Mouse (Mus musculus): ENCODE results near the gene Tmem185b. TPM values are rescaled to one million over a fixed set of nuclear protein-coding genes. Genes with fewer than 3 reads are reported as not detected.

Gene Tmem185b
- polyA plus RNA-seq, 1 experiment from 2014 or later: 23.0 TPM

DNA sequence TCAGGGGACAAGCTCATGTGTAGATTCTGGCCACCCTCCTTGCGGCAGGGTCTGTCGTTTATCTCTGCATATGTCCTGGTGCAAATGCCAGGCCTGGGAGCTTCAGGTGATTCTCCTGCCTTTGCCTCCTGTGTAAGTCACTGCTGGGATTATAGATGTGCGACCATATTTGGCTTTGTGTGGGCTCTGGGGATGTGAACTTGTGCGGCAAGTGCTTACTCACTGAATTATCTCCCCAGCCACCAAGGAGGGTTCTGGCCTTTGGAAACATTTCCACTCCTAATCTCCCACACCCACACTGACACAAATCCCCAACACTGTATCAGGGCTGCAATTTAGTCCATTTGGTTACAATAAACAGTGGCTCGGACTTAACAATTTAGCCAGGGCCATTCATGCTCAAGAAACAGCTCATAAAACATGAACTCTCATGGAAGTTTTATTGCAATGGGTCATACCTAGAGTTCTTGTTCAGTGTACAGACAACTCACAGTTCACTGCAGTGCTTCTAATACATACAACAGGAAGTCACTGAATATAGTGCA, 18.7 kb downstream of the Tmem185b start:
- Histone ChIP-seq H3K36me3 (peaks cover 35% of the 10 kb centered on the region), H3K9me3 (no peaks in the 10 kb centered on the region), H3K9ac (replicated peaks) (no peak overlapping the region), H3K4me1 (replicated peaks) (no peaks in the 10 kb centered on the region), H3K27me3 (no peaks in the 10 kb centered on the region), H3K4me2 (replicated peaks) (no peak overlapping the region), H3K4me3 (replicated peaks) (no peak overlapping the region), H3K27ac (no peak overlapping the region)
- WGBS: 95% methylated on average over 5 of the region's 5 CpGs
- ATAC-seq: no peak

DNA sequence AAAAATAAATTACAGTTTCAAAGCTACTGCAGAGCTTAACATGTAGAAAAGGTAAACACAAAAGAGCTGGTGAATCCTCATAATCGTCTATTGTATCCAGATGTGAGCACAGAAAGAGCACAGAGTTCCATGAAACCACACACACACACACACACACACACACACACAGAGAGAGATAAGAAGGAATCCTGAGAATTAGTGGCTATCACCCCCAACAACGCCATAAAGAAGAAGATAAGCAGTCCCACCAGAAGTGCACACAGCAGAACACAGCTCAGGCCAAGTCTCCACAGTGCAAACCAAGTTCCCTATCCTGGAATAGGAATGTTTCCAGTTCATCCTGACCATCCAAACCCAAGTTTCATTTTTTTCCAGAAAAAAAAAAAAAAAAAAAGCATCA, 19.2 kb downstream of the Tmem185b start:
- Histone ChIP-seq H3K4me2 (replicated peaks) (no peak overlapping the region), H3K36me3 (peaks cover 35% of the 10 kb centered on the region), H3K9me3 (no peaks in the 10 kb centered on the region), H3K27me3 (no peaks in the 10 kb centered on the region), H3K9ac (replicated peaks) (no peak overlapping the region), H3K4me1 (replicated peaks) (no peaks in the 10 kb centered on the region), H3K4me3 (replicated peaks) (no peak overlapping the region), H3K27ac (no peak overlapping the region)
- 83% methylated on average over 2 of the region's 2 CpGs for WGBS
- ATAC-seq: no peak

DNA sequence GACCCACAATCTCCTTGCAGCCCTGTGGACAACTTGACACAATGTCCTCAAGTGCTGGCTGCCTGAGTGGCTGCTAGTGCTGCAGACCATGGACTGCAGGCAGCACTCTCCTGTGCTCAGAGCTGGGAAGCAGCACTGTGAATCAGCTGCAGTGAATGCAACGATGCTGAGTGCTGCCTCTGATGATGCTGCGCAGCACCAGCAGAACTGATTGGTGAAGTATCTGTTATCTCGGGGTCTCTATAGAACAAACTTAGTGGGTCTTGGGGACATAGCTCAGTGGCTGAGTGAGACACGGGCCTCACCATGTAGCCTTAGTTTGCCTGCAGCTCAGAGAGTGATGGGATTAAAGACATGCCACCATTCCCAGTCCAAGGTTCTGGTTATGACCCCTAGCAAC, 19.7 kb downstream of the Tmem185b start:
- Histone ChIP-seq H3K4me1 (replicated peaks) (no peaks in the 10 kb centered on the region), H3K36me3 (peaks cover 35% of the 10 kb centered on the region), H3K27ac (no peak overlapping the region), H3K27me3 (no peaks in the 10 kb centered on the region), H3K4me2 (replicated peaks) (no peak overlapping the region), H3K9ac (replicated peaks) (no peak overlapping the region), H3K4me3 (replicated peaks) (no peak overlapping the region), H3K9me3 (no peaks in the 10 kb centered on the region)
- ATAC-seq: no peak
- WGBS: 91% methylated on average over 4 of the region's 4 CpGs

DNA sequence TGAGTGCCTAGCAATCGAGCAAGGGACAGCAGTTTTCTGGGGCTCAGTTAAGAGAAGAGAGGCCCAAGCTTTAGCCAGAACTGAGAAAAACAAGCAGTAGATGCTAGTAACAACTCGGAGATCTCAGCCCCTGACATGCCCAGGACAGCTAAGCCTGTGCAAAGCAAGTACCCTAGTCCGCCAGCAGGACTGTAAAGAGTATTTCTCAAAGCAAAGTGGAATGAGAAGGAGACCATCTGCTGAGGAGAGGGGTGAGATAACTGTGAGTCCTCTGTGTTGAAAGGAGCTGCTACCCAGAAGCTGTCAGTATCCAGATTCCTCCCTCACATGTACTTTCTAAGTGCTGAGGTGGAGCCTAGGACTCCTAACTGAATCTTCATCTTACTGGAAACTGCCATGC, 20.5 kb downstream of the Tmem185b start:
- no peaks in the 10 kb centered on the region for H3K9me3 ChIP-seq
- no peaks in the 10 kb centered on the region for H3K27me3 ChIP-seq
- H3K4me2 ChIP-seq (replicated peaks): no peak overlapping the region
- H3K27ac ChIP-seq: no peak overlapping the region
- 87% methylated on average over 3 of the region's 3 CpGs for WGBS
- H3K9ac ChIP-seq (replicated peaks): no peak overlapping the region
- no peaks in the 10 kb centered on the region for H3K4me1 ChIP-seq (replicated peaks)
- H3K36me3 ChIP-seq: peaks cover 35% of the 10 kb centered on the region
- no peak for ATAC-seq
- no peak overlapping the region for H3K4me3 ChIP-seq (replicated peaks)

DNA sequence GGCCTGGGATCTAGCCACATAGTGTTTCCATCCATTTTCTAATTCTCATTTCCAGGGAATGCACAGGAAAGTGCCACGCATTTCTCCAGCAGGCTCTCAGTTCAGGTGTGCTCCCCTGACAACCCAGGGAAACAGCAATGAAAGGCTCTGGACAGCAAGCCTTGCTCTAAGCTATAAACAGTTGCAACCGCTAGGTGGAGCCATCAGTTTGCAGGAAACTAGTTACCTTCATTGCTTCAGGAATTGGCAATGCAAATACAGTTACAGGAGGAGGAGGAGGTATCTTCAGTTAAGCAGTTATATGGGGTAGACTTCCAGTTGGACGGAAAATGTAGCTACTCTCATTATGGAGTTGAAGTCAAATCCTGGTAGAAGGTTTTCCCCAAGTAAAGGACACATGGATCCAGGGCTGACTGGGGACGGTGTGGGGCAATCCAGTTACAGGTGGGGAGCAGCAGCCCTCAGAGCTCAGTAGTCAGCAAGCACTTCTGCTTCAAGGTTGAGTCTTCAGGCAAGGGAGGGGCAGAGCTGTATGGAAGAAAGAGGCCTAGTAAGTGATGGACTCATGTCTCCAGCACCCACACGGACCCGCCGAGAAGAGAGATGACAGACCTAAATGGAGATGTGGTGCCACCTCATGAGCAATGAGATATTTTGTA, 22.8 kb downstream of the Tmem185b start:
- ATAC-seq: peak; percentile 66
- Histone ChIP-seq H3K9ac (replicated peaks) (no peak overlapping the region), H3K4me3 (replicated peaks) (no peak overlapping the region), H3K27ac (no peak overlapping the region), H3K4me1 (replicated peaks) (no peaks in the 10 kb centered on the region), H3K4me2 (replicated peaks) (no peak overlapping the region), H3K36me3 (peaks cover 33% of the 10 kb centered on the region), H3K27me3 (no peaks in the 10 kb centered on the region), H3K9me3 (no peaks in the 10 kb centered on the region)
- 72% methylated on average over 7 of the region's 7 CpGs for WGBS

DNA sequence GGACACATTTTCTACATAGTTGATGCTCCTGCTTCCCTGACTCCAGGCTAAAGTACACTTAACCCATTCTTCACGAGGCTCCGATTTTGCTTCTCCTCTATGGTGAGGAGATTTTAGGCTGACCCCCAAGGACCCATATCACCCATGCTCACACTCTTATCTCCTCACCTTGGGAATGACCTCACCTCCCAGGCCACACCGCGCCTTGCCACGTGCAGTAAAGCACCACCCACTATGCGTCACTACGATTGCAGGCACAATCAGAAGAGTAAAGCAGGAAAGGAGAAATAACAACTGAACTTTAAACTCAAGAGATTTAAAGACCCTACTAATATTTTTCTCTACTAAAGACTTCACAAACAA, 23.3 kb downstream of the Tmem185b start:
- Histone ChIP-seq H3K9ac (replicated peaks) (no peak overlapping the region), H3K4me1 (replicated peaks) (no peaks in the 10 kb centered on the region), H3K36me3 (peaks cover 28% of the 10 kb centered on the region), H3K4me2 (replicated peaks) (no peak overlapping the region), H3K27ac (no peak overlapping the region), H3K9me3 (no peaks in the 10 kb centered on the region), H3K27me3 (no peaks in the 10 kb centered on the region), H3K4me3 (replicated peaks) (no peak overlapping the region)
- ATAC-seq: no peak
- 90% methylated on average over 7 of the region's 7 CpGs for WGBS

DNA sequence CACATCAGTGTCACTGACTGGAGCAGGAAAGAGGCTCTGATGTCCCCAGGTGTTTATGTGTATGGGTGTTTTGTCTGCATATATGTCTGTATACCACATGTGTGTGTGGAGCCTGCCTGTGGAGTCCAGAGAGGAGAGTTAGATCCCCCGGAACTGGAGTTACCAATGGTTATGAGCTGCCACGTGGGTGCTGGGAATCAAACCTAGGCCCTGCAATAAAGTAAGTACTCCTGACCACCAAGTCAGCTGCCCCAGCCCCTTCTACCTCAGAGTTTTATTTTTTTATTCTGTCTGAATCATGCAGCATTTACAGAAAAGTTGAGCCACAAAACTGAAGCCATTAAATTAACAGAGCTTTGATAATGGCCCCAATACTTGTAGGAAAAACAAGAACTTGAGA, 24.1 kb downstream of the Tmem185b start:
- Histone ChIP-seq H3K27me3 (no peaks in the 10 kb centered on the region), H3K4me2 (replicated peaks) (no peak overlapping the region), H3K4me1 (replicated peaks) (no peaks in the 10 kb centered on the region), H3K9ac (replicated peaks) (no peak overlapping the region), H3K9me3 (no peaks in the 10 kb centered on the region), H3K36me3 (peaks cover 35% of the 10 kb centered on the region), H3K27ac (no peak overlapping the region), H3K4me3 (replicated peaks) (no peak overlapping the region)
- 95% methylated on average over 2 of the region's 2 CpGs for WGBS
- no peak for ATAC-seq

DNA sequence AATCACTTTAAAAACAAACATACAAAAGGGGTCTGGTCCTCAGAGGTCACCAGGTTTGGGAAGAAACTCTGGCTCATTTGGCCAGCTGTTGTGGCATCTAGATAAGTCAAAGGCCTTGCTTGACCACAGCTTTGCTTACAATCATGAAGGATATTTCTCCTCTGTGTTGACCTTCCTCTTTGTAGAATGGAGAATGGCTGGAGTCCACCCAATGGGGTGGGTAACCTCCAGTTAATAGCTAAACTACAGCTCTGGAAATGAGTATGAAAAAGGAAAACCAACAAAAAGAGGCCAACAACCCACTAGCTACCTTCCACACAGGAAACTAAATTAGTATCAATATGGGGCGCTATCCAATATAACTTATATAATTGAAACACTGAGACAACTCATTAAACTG, 25.7 kb downstream of the Tmem185b start:
- Histone ChIP-seq H3K36me3 (peaks cover 24% of the 10 kb centered on the region; the same call in 1 of the 2 replicates), H3K4me1 (replicated peaks) (no peaks in the 10 kb centered on the region), H3K27me3 (no peaks in the 10 kb centered on the region), H3K9me3 (no peaks in the 10 kb centered on the region), H3K4me2 (replicated peaks) (no peak overlapping the region), H3K27ac (no peak overlapping the region), H3K9ac (replicated peaks) (no peak overlapping the region), H3K4me3 (replicated peaks) (no peak overlapping the region)
- WGBS: 95% methylated on average over 1 of the region's 1 CpGs
- ATAC-seq: no peak

DNA sequence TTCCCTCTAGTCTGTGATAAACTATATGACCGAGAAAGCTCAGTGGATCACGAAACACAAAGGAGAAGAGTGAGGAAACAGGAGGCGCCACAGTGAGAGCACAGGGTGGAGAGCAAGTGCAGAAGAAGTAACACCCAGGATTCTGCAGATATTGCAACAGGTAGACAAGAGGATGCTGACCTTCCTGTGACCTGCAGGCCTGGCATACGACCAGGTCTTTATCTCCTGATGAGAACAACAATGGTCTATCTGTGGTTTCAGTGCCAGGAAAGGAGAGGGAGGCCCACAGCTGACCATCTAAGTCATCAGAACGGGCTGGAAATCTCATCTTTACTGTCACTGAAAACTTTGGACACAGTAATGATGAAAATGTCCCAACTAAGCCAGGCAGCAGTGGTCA, 29.7 kb downstream of the Tmem185b start:
- H3K4me1 ChIP-seq (replicated peaks): no peaks in the 10 kb centered on the region
- WGBS: 89% methylated on average over 5 of the region's 5 CpGs
- ATAC-seq: no peak
- H3K9me3 ChIP-seq: no peaks in the 10 kb centered on the region
- H3K4me2 ChIP-seq (replicated peaks): no peak overlapping the region
- no peak overlapping the region for H3K9ac ChIP-seq (replicated peaks)
- no peak overlapping the region for H3K4me3 ChIP-seq (replicated peaks)
- H3K27ac ChIP-seq: no peak overlapping the region
- no peaks in the 10 kb centered on the region for H3K27me3 ChIP-seq
- H3K36me3 ChIP-seq: peaks cover 30% of the 10 kb centered on the region

DNA sequence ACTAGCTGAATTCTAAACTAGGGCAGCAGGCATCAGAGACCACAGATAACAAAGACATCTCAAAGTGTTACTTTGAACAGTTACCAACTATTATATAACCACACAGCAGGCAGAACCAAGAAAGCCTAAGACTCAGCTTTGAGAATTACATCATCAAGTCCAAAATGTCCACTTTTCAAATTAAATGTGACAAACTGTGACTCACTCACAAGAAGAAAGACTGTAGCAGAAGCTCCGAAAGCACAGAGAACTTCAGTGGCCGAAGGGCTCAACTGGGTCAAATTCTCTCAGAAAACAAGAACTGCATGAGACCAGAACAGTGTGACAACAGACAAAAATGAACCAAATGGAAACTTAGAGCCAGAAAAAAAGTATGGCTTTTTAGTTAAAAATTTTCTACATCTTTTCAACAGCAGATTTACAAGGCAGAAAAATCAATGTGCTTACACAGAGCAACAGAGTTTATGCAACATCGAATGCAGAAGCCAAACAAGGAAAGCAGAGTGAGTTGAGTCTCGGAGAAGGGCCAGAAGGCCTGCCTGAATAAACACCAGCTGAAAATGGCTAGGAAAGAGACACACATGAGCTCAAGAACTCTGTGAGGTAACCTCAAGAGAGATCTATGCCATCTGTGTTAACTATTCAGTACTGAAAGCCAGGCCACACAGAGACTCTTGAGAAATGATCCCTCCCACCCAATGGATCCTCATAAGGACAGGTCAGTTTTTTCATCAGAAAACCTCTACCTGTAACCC, 31.9 kb downstream of the Tmem185b start:
- Histone ChIP-seq H3K9me3 (0 out of 2 replicates have a peak, but pooled peaks cover 4% of the 10 kb centered on the region), H3K4me1 (replicated peaks) (no peaks in the 10 kb centered on the region), H3K27ac (no peak overlapping the region), H3K4me3 (replicated peaks) (no peak overlapping the region), H3K36me3 (peaks cover 46% of the 10 kb centered on the region), H3K4me2 (replicated peaks) (no peak overlapping the region), H3K27me3 (no peaks in the 10 kb centered on the region), H3K9ac (replicated peaks) (no peak overlapping the region)
- no peak for ATAC-seq
- 80% methylated on average over 4 of the region's 4 CpGs for WGBS

DNA sequence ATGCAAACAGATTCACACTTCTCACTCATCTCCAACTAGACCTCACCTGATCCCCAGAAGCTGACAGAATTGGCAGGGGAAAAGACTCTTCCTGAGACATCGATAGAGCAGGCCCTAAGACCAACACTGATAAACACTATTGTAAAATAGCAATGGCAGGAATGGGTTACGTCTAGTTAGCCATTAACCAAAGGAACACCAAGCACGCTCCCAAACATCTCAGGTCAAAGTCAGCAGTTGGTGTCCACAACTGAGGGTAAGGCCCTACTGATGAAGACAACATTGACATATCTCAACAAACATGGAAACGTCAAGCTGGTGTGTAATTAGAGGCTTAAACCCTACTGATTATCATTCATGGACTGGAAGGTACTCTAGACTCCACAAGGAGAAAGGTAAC, 39.6 kb downstream of the Tmem185b start:
- H3K36me3 ChIP-seq: peaks cover 37% of the 10 kb centered on the region
- 0 out of 2 replicates have a peak, but pooled peaks cover 4% of the 10 kb centered on the region for H3K9me3 ChIP-seq
- no peaks in the 10 kb centered on the region for H3K27me3 ChIP-seq
- 96% methylated on average over 4 of the region's 4 CpGs for WGBS
- H3K9ac ChIP-seq (replicated peaks): no peak overlapping the region
- ATAC-seq: no peak
- no peak overlapping the region for H3K4me3 ChIP-seq (replicated peaks)
- H3K4me1 ChIP-seq (replicated peaks): no peaks in the 10 kb centered on the region
- H3K27ac ChIP-seq: no peak overlapping the region
- H3K4me2 ChIP-seq (replicated peaks): no peak overlapping the region

DNA sequence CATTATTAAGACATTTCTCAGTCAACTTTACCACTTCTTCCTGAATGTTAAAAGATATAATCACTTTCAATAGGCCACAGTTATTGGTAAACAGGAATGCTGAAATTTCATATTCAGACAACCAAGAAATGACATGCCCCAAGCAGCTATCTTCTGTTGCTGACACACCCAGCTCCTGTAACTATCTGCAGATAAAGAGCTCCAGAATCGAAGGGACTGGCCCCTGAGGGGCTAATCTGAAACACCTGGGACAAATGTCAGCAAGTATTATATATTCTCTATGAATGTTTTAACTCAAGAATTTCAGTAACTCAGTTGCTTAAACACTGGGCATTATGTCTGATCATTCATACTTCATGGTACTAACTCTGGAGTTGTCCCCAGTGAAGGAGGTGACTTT, 44.2 kb downstream of the Tmem185b start:
- H3K9ac ChIP-seq (replicated peaks): no peak overlapping the region
- 91% methylated on average over 1 of the region's 1 CpGs for WGBS
- no peaks in the 10 kb centered on the region for H3K9me3 ChIP-seq
- no peaks in the 10 kb centered on the region for H3K27me3 ChIP-seq
- H3K4me3 ChIP-seq (replicated peaks): no peak overlapping the region
- no peak for ATAC-seq
- no peak overlapping the region for H3K4me2 ChIP-seq (replicated peaks)
- H3K36me3 ChIP-seq: peaks cover 27% of the 10 kb centered on the region
- H3K4me1 ChIP-seq (replicated peaks): no peaks in the 10 kb centered on the region
- H3K27ac ChIP-seq: no peak overlapping the region
